Mouse (Mus musculus): ENCODE measurements around the gene Myh6. TPM values are rescaled to one million over a fixed set of nuclear protein-coding genes. Genes with fewer than 3 reads are reported as not detected.
"Not testable (repeated sequence)": the region's sequence is repeated elsewhere in the genome, so short reads cannot be mapped to it uniquely, and the experiment has no call there.

Gene Myh6
- polyA plus RNA-seq, 1 experiment from 2014 or later: 0.46 TPM

GRCm38 (mm10) chr14:55005506-55005905 is 38.8 kb upstream of the Myh6 start:
- Histone ChIP-seq H3K27me3 (replicated peaks; ENCODE audit: control insufficient read depth, insufficient read depth, low read length) (no peaks in the 10 kb centered on the region), H3K4me2 (ENCODE audit: low read depth, low read length) (no peak overlapping the region), H3K4me1 (ENCODE audit: control insufficient read depth, insufficient read depth, low read length) (peaks cover 3% of the 10 kb centered on the region; the same call in 1 of the 2 replicates), H3K36me3 (ENCODE audit: control insufficient read depth, insufficient read depth, low read length) (no peaks in the 10 kb centered on the region), H3K9ac (ENCODE audit: low read depth, low read length) (no peak overlapping the region), H3K9me3 (ENCODE audit: control insufficient read depth, low read length) (no peaks in the 10 kb centered on the region), H3K4me3 (ENCODE audit: low read length) (no peak overlapping the region), H3K27ac (ENCODE audit: low read length) (no peak overlapping the region)
- WGBS: 73% methylated on average over 2 of the region's 2 CpGs
- no peak for ATAC-seq

- Histone ChIP-seq H3K9me3 (ENCODE audit: control insufficient read depth, low read length) (no peaks in the 10 kb centered on the region), H3K4me1 (ENCODE audit: control insufficient read depth, insufficient read depth, low read length) (peaks cover 3% of the 10 kb centered on the region; the same call in 1 of the 2 replicates), H3K27ac (ENCODE audit: low read length) (peak overlapping the region; percentile 19; the same call in 1 of the 2 replicates), H3K4me2 (ENCODE audit: low read depth, low read length) (no peak overlapping the region), H3K36me3 (ENCODE audit: control insufficient read depth, insufficient read depth, low read length) (no peaks in the 10 kb centered on the region), H3K27me3 (replicated peaks; ENCODE audit: control insufficient read depth, insufficient read depth, low read length) (no peaks in the 10 kb centered on the region), H3K4me3 (ENCODE audit: low read length) (no peak overlapping the region), H3K9ac (ENCODE audit: low read depth, low read length) (no peak overlapping the region)
- ATAC-seq: peak; percentile 70
- 64% methylated on average over 18 of the region's 18 CpGs for WGBS
Observed at GRCm38 (mm10) chr14:55003878-55004855, 37.4 kb upstream of the Myh6 start.

GRCm38 (mm10) chr14:55002687-55003120 is 36.0 kb upstream of the Myh6 start:
- ATAC-seq: no peak

GRCm38 (mm10) chr14:55001938-55002686 is 35.4 kb upstream of the Myh6 start:
- no peaks in the 10 kb centered on the region for H3K9me3 ChIP-seq (ENCODE audit: control insufficient read depth, low read length)
- H3K9ac ChIP-seq (ENCODE audit: low read depth, low read length): no peak overlapping the region
- no peaks in the 10 kb centered on the region for H3K36me3 ChIP-seq (ENCODE audit: control insufficient read depth, insufficient read depth, low read length)
- no peak overlapping the region for H3K4me3 ChIP-seq (ENCODE audit: low read length)
- no peak for ATAC-seq
- H3K27ac ChIP-seq (ENCODE audit: low read length): no peak overlapping the region
- WGBS: 48% methylated on average over 12 of the region's 12 CpGs
- peaks cover 3% of the 10 kb centered on the region; the same call in 1 of the 2 replicates for H3K4me1 ChIP-seq (ENCODE audit: control insufficient read depth, insufficient read depth, low read length)
- H3K4me2 ChIP-seq (ENCODE audit: low read depth, low read length): no peak overlapping the region
- no peaks in the 10 kb centered on the region for H3K27me3 ChIP-seq (replicated peaks; ENCODE audit: control insufficient read depth, insufficient read depth, low read length)

More at GRCm38 (mm10) chr14:55002687-55003120, 36.0 kb upstream of the Myh6 start:
- peaks cover 3% of the 10 kb centered on the region; the same call in 1 of the 2 replicates for H3K4me1 ChIP-seq (ENCODE audit: control insufficient read depth, insufficient read depth, low read length)
- no peak overlapping the region for H3K27ac ChIP-seq (ENCODE audit: low read length)
- H3K4me2 ChIP-seq (ENCODE audit: low read depth, low read length): no peak overlapping the region
- H3K9ac ChIP-seq (ENCODE audit: low read depth, low read length): no peak overlapping the region
- no peaks in the 10 kb centered on the region for H3K27me3 ChIP-seq (replicated peaks; ENCODE audit: control insufficient read depth, insufficient read depth, low read length)
- H3K9me3 ChIP-seq (ENCODE audit: control insufficient read depth, low read length): no peaks in the 10 kb centered on the region
- no peaks in the 10 kb centered on the region for H3K36me3 ChIP-seq (ENCODE audit: control insufficient read depth, insufficient read depth, low read length)
- no peak overlapping the region for H3K4me3 ChIP-seq (ENCODE audit: low read length)
- 62% methylated on average over 7 of the region's 7 CpGs for WGBS

- 96% methylated on average over 2 of the region's 2 CpGs for WGBS
- H3K27me3 ChIP-seq (replicated peaks; ENCODE audit: control insufficient read depth, insufficient read depth, low read length): no peaks in the 10 kb centered on the region
- H3K27ac ChIP-seq (ENCODE audit: low read length): no peak overlapping the region
- no peak overlapping the region for H3K9ac ChIP-seq (ENCODE audit: low read depth, low read length)
- no peaks in the 10 kb centered on the region for H3K36me3 ChIP-seq (ENCODE audit: control insufficient read depth, insufficient read depth, low read length)
- H3K4me3 ChIP-seq (ENCODE audit: low read length): no peak overlapping the region
- H3K4me2 ChIP-seq (ENCODE audit: low read depth, low read length): no peak overlapping the region
- peaks cover 3% of the 10 kb centered on the region; the same call in 1 of the 2 replicates for H3K4me1 ChIP-seq (ENCODE audit: control insufficient read depth, insufficient read depth, low read length)
- no peak for ATAC-seq
- no peaks in the 10 kb centered on the region for H3K9me3 ChIP-seq (ENCODE audit: control insufficient read depth, low read length)
Observed at GRCm38 (mm10) chr14:55001446-55001845, 34.7 kb upstream of the Myh6 start.

- 84% methylated on average over 6 of the region's 6 CpGs for WGBS
- Histone ChIP-seq H3K36me3 (ENCODE audit: control insufficient read depth, insufficient read depth, low read length) (no peaks in the 10 kb centered on the region), H3K9ac (ENCODE audit: low read depth, low read length) (no peak overlapping the region), H3K4me1 (ENCODE audit: control insufficient read depth, insufficient read depth, low read length) (peaks cover 3% of the 10 kb centered on the region; the same call in 1 of the 2 replicates), H3K27ac (ENCODE audit: low read length) (no peak overlapping the region), H3K9me3 (ENCODE audit: control insufficient read depth, low read length) (no peaks in the 10 kb centered on the region), H3K27me3 (replicated peaks; ENCODE audit: control insufficient read depth, insufficient read depth, low read length) (no peaks in the 10 kb centered on the region), H3K4me3 (ENCODE audit: low read length) (no peak overlapping the region), H3K4me2 (ENCODE audit: low read depth, low read length) (no peak overlapping the region)
- ATAC-seq: no peak
Observed at GRCm38 (mm10) chr14:55000814-55001213, 34.1 kb upstream of the Myh6 start.

GRCm38 (mm10) chr14:54999868-55000267 is 33.1 kb upstream of the Myh6 start:
- not testable (repeated sequence) for H3K4me2 ChIP-seq (ENCODE audit: low read depth, low read length); H3K9ac ChIP-seq (ENCODE audit: low read depth, low read length); H3K4me3 ChIP-seq (ENCODE audit: low read length); H3K36me3 ChIP-seq (ENCODE audit: control insufficient read depth, insufficient read depth, low read length); H3K4me1 ChIP-seq (ENCODE audit: control insufficient read depth, insufficient read depth, low read length); H3K27ac ChIP-seq (ENCODE audit: low read length); ATAC-seq; H3K9me3 ChIP-seq (ENCODE audit: control insufficient read depth, low read length); H3K27me3 ChIP-seq (replicated peaks; ENCODE audit: control insufficient read depth, insufficient read depth, low read length)
- 77% methylated on average over 5 of the region's 5 CpGs for WGBS

- no peak overlapping the region for H3K4me2 ChIP-seq (ENCODE audit: low read depth, low read length)
- no peak overlapping the region for H3K9ac ChIP-seq (ENCODE audit: low read depth, low read length)
- ATAC-seq: no peak
- H3K27ac ChIP-seq (ENCODE audit: low read length): no peak overlapping the region
- H3K27me3 ChIP-seq (replicated peaks; ENCODE audit: control insufficient read depth, insufficient read depth, low read length): no peaks in the 10 kb centered on the region
- no peak overlapping the region for H3K4me3 ChIP-seq (ENCODE audit: low read length)
- H3K36me3 ChIP-seq (ENCODE audit: control insufficient read depth, insufficient read depth, low read length): no peaks in the 10 kb centered on the region
- H3K9me3 ChIP-seq (ENCODE audit: control insufficient read depth, low read length): no peaks in the 10 kb centered on the region
- peaks cover 5% of the 10 kb centered on the region; the same call in 1 of the 2 replicates for H3K4me1 ChIP-seq (ENCODE audit: control insufficient read depth, insufficient read depth, low read length)
Observed at GRCm38 (mm10) chr14:54998680-54999079, 32.0 kb upstream of the Myh6 start.

GRCm38 (mm10) chr14:54997297-54997696 is 30.6 kb upstream of the Myh6 start:
- H3K4me3 ChIP-seq (ENCODE audit: low read length): no peak overlapping the region
- no peak overlapping the region; the same call in 1 of the 2 replicates for H3K27ac ChIP-seq (ENCODE audit: low read length)
- peaks cover 7% of the 10 kb centered on the region; the same call in 1 of the 2 replicates for H3K4me1 ChIP-seq (ENCODE audit: control insufficient read depth, insufficient read depth, low read length)
- H3K4me2 ChIP-seq (ENCODE audit: low read depth, low read length): no peak overlapping the region
- no peak overlapping the region for H3K9ac ChIP-seq (ENCODE audit: low read depth, low read length)
- ATAC-seq: no peak
- H3K27me3 ChIP-seq (replicated peaks; ENCODE audit: control insufficient read depth, insufficient read depth, low read length): no peaks in the 10 kb centered on the region
- H3K36me3 ChIP-seq (ENCODE audit: control insufficient read depth, insufficient read depth, low read length): no peaks in the 10 kb centered on the region
- no peaks in the 10 kb centered on the region for H3K9me3 ChIP-seq (ENCODE audit: control insufficient read depth, low read length)
- 67% methylated on average over 4 of the region's 4 CpGs for WGBS
